Mouse (Mus musculus) thymus, postnatal 36 days (tissue): ENCODE results near the gene Uckl1.
A peak's percentile ranks its signal among the peaks of the same experiment; 100 is the strongest.

Source experiments
- DNase-seq, 2 experiments: peaks; one replicate each; pipeline ENCODE4 v3.0.0; 2022; ENCODE audit warnings: mixed read lengths in 2 of 2

The Uckl1 gene

GRCm38 (mm10) chr2:181571941-181572670 is 12.6 kb downstream of the Uckl1 start:
- DNase-seq: no peak

- DNase-seq: no peak
These were observed 13.6 kb downstream of the Uckl1 start for GRCm38 (mm10) chr2:181570921-181571595.

GRCm38 (mm10) chr2:181570375-181570774 is 14.3 kb downstream of the Uckl1 start:
- DNase-seq: no peak

GRCm38 (mm10) chr2:181569856-181570255 is 14.8 kb downstream of the Uckl1 start:
- no peak for DNase-seq

- peak in 1 of 2 experiments; percentile 55 for DNase-seq
These were observed 16.3 kb downstream of the Uckl1 start for GRCm38 (mm10) chr2:181568272-181569008.

GRCm38 (mm10) chr2:181567338-181567737 is 17.4 kb downstream of the Uckl1 start:
- DNase-seq: no peak

GRCm38 (mm10) chr2:181553772-181554171 is 30.9 kb downstream of the Uckl1 start:
- DNase-seq: no peak

- DNase-seq: no peak
These were observed 34.5 kb downstream of the Uckl1 start for GRCm38 (mm10) chr2:181550233-181550632.

- DNase-seq: no peak
These were observed 36.0 kb downstream of the Uckl1 start for GRCm38 (mm10) chr2:181548682-181549081.

GRCm38 (mm10) chr2:181548227-181548626 is 36.5 kb downstream of the Uckl1 start:
- no peak for DNase-seq

GRCm38 (mm10) chr2:181546142-181546541 is 38.5 kb downstream of the Uckl1 start:
- no peak for DNase-seq

GRCm38 (mm10) chr2:181541761-181542380 is 42.8 kb downstream of the Uckl1 start:
- no peak for DNase-seq

- no peak for DNase-seq
These were observed 47.1 kb downstream of the Uckl1 start for GRCm38 (mm10) chr2:181537444-181538047.

GRCm38 (mm10) chr2:181536410-181536809 is 48.3 kb downstream of the Uckl1 start:
- no peak for DNase-seq

GRCm38 (mm10) chr2:181532589-181532988 is 52.1 kb downstream of the Uckl1 start:
- no peak for DNase-seq

GRCm38 (mm10) chr2:181529076-181529475 is 55.6 kb downstream of the Uckl1 start:
- no peak for DNase-seq

- no peak for DNase-seq
These were observed 59.2 kb downstream of the Uckl1 start for GRCm38 (mm10) chr2:181525526-181525925.

- DNase-seq: peak; percentile 15 to 33
These were observed 61.9 kb downstream of the Uckl1 start for GRCm38 (mm10) chr2:181522811-181523210.

GRCm38 (mm10) chr2:181521491-181521890 is 63.2 kb downstream of the Uckl1 start:
- DNase-seq: no peak

- DNase-seq: no peak
These were observed 63.8 kb downstream of the Uckl1 start for GRCm38 (mm10) chr2:181520936-181521227.

- DNase-seq: peak; percentile 98 to 100
These were observed 64.4 kb downstream of the Uckl1 start, which contains the start of gene Dnajc5 for GRCm38 (mm10) chr2:181520118-181520935. Dnajc5 (plus strand) TSS chr2:181520485.

- no peak for DNase-seq
These were observed 65.5 kb downstream of the Uckl1 start for GRCm38 (mm10) chr2:181519201-181519600.
